Mouse (Mus musculus) C2C12 (cell line): Measurements from ENCODE around the gene Kmt5c.

Experiments
- CTCF ChIP-seq: IDR thresholded peaks from one replicate; pipeline ENCODE4 v1.5.1; 2011; ENCODE audit not compliant: control insufficient read depth, insufficient read depth, insufficient read length
- MAX ChIP-seq: IDR thresholded peaks from one replicate; pipeline ENCODE4 v1.6.1; 2011; ENCODE audit warnings: mild to moderate bottlenecking, control low read depth
- MYOG ChIP-seq: IDR thresholded peaks from one replicate; pipeline ENCODE4 v1.6.1; 2011; ENCODE audit not compliant: control insufficient read depth, insufficient read length; ENCODE audit errors: extremely low read depth

- TF ChIP-seq CTCF (no peak), MAX (no peak), MYOG (no peak)
Observed at GRCm38 (mm10) chr7:4783667-4784268, 43.9 kb downstream of the Kmt5c start.
